Mouse (Mus musculus) hindbrain, embryonic 13.5 days (tissue): Measurements from ENCODE around the gene Fkbp11. TPM values are rescaled to one million over a fixed set of nuclear protein-coding genes. Genes with fewer than 3 reads are reported as not detected.
A peak's percentile ranks its signal among the peaks of the same experiment; 100 is the strongest.

Source experiments
- ATAC-seq: fragments of 200-750 bp; cut with Nextera tagmentation; 2 replicates; pipeline ENCODE4 v1.8.0; 2017; ENCODE audit warnings: moderate TSS enrichment; ENCODE audit not compliant: low FRiP score
- H3K27ac ChIP-seq: fragments of 300-500 bp; sonication (generic); 2 replicates; pipeline ENCODE4 v1.5.1; 2015; ENCODE audit warnings: inconsistent platforms, mild to moderate bottlenecking, moderate library complexity
- H3K27me3 ChIP-seq: fragments of 300-500 bp; sonication (generic); 2 replicates; pipeline ENCODE4 v1.6.1; 2015; ENCODE audit warnings: mild to moderate bottlenecking, inconsistent platforms
- H3K36me3 ChIP-seq: fragments of 300-500 bp; sonication (generic); 2 replicates; pipeline ENCODE4 v1.6.1; 2015; ENCODE audit warnings: mild to moderate bottlenecking, inconsistent platforms
- H3K4me1 ChIP-seq: fragments of 300-500 bp; sonication (generic); replicated peaks from 2 replicates; pipeline ENCODE4 v1.6.1; 2015; ENCODE audit warnings: inconsistent platforms
- H3K4me2 ChIP-seq: fragments of 300-500 bp; sonication (generic); 2 replicates; pipeline ENCODE4 v1.6.1; 2015; ENCODE audit warnings: inconsistent platforms, mild to moderate bottlenecking, moderate library complexity
- H3K4me3 ChIP-seq: fragments of 300-500 bp; sonication (generic); 2 replicates; pipeline ENCODE4 v1.5.1; 2015; ENCODE audit warnings: mild to moderate bottlenecking, inconsistent platforms
- H3K9ac ChIP-seq: fragments of 300-500 bp; sonication (generic); 2 replicates; pipeline ENCODE4 v1.6.1; 2015; ENCODE audit warnings: mild to moderate bottlenecking, inconsistent platforms
- H3K9me3 ChIP-seq: fragments of 300-500 bp; sonication (generic); 2 replicates; pipeline ENCODE4 v1.6.1; 2016; ENCODE audit warnings: inconsistent platforms
- WGBS: fragments of 180-500 bp; shearing (Covaris S2); methylation state at CpG from one replicate; pipeline ENCODE4 v1.1.7; 2015; 5-methylcytosine and 5-hydroxymethylcytosine counted together
- polyA plus RNA-seq: library from polyadenylated mRNA; unstranded; fragments of >200 nt; fragmentation: Nextera tagmentation; extraction: Ambion mirVana; gene quantifications from 2 replicates; pipeline ENCODE4 v1.2.1, GENCODE M21; 2015

Fkbp11 gene
- 5.1 and 6.6 TPM in 2 replicates for polyA plus RNA-seq

- H3K9me3 ChIP-seq, result no peaks in the 10 kb centered on the region
- H3K9ac ChIP-seq, result peak within 1 kb of the TSS; percentile 66
- no peaks in the 10 kb centered on the region for H3K36me3 ChIP-seq
- no peak within 1 kb of the TSS for H3K27ac ChIP-seq
- H3K4me3 ChIP-seq, result peak within 1 kb of the TSS; percentile 46
- peak; percentile 79 for ATAC-seq
- H3K27me3 ChIP-seq, result peaks cover 57% of the 10 kb centered on the region
- WGBS, result under 1% methylated on average over 39 of the region's 39 CpGs
- peak within 1 kb of the TSS; percentile 86 for H3K4me2 ChIP-seq
- peaks cover 25% of the 10 kb centered on the region for H3K4me1 ChIP-seq
These were observed at the start of gene Fkbp11 for GRCm38 (mm10) chr15:98727443-98728321. Gene Fkbp11, minus strand, starts transcription at chr15:98728198.

- peak within 1 kb of the TSS; percentile 35; the same call in 1 of the 2 replicates for H3K9ac ChIP-seq
- H3K36me3 ChIP-seq, result no peaks in the 10 kb centered on the region
- H3K27me3 ChIP-seq, result peaks cover 99% of the 10 kb centered on the region
- peak within 1 kb of the TSS; percentile 43 for H3K4me2 ChIP-seq
- peaks cover 34% of the 10 kb centered on the region for H3K4me1 ChIP-seq
- no peak within 1 kb of the TSS for H3K27ac ChIP-seq
- ATAC-seq, result no peak
- under 1% methylated on average over 19 of the region's 33 CpGs for WGBS
- no peaks in the 10 kb centered on the region for H3K9me3 ChIP-seq
- peak within 1 kb of the TSS; percentile 29 for H3K4me3 ChIP-seq
These were observed 49.8 kb upstream of the Fkbp11 start, which contains the start of gene Wnt10b for GRCm38 (mm10) chr15:98777762-98778161. Gene Wnt10b, minus strand, starts transcription at chr15:98778150.

- Histone ChIP-seq H3K36me3 (no peaks in the 10 kb centered on the region), H3K27me3 (peaks cover 100% of the 10 kb centered on the region), H3K9me3 (no peaks in the 10 kb centered on the region), H3K27ac (no peak overlapping the region), H3K9ac (peak overlapping the region; percentile 35; the same call in 1 of the 2 replicates), H3K4me1 (peaks cover 40% of the 10 kb centered on the region), H3K4me2 (peak overlapping the region; percentile 47; the same call in 1 of the 2 replicates), H3K4me3 (peak overlapping the region; percentile 28; the same call in 1 of the 2 replicates)
- no peak for ATAC-seq
- 2% methylated on average over 19 of the region's 19 CpGs for WGBS
These were observed 49.1 kb upstream of the Fkbp11 start for GRCm38 (mm10) chr15:98777005-98777616.

GRCm38 (mm10) chr15:98776280-98777004 is 48.4 kb upstream of the Fkbp11 start:
- Histone ChIP-seq H3K4me3 (peak overlapping the region; percentile 28), H3K27me3 (peaks cover 100% of the 10 kb centered on the region)

GRCm38 (mm10) chr15:98775533-98775932 is 47.5 kb upstream of the Fkbp11 start:
- Histone ChIP-seq H3K4me3 (no peak overlapping the region), H3K27ac (no peak overlapping the region), H3K9ac (no peak overlapping the region), H3K9me3 (no peaks in the 10 kb centered on the region), H3K4me1 (peaks cover 42% of the 10 kb centered on the region), H3K27me3 (peaks cover 100% of the 10 kb centered on the region), H3K36me3 (no peaks in the 10 kb centered on the region), H3K4me2 (no peak overlapping the region)
- 5% methylated on average over 5 of the region's 5 CpGs for WGBS
- no peak for ATAC-seq

More at GRCm38 (mm10) chr15:98776280-98777004, 48.4 kb upstream of the Fkbp11 start:
- Histone ChIP-seq H3K9me3 (no peaks in the 10 kb centered on the region), H3K4me1 (peaks cover 42% of the 10 kb centered on the region), H3K4me2 (peak overlapping the region; percentile 47), H3K9ac (peak overlapping the region; percentile 31; the same call in 1 of the 2 replicates), H3K36me3 (no peaks in the 10 kb centered on the region), H3K27ac (no peak overlapping the region)
- ATAC-seq, result peak; percentile 56
- WGBS, result under 1% methylated on average over 60 of the region's 62 CpGs

- H3K9me3 ChIP-seq, result no peaks in the 10 kb centered on the region
- no peak overlapping the region for H3K27ac ChIP-seq
- peaks cover 42% of the 10 kb centered on the region for H3K4me1 ChIP-seq
- H3K27me3 ChIP-seq, result peaks cover 100% of the 10 kb centered on the region
- H3K4me2 ChIP-seq, result no peak overlapping the region
- no peak overlapping the region for H3K9ac ChIP-seq
- H3K4me3 ChIP-seq, result no peak overlapping the region
- no peak for ATAC-seq
- WGBS, result 5% methylated on average over 15 of the region's 15 CpGs
- no peaks in the 10 kb centered on the region for H3K36me3 ChIP-seq
These were observed 46.1 kb upstream of the Fkbp11 start for GRCm38 (mm10) chr15:98774096-98774495.

- WGBS, result 2% methylated on average over 36 of the region's 36 CpGs
- no peaks in the 10 kb centered on the region for H3K36me3 ChIP-seq
- peak overlapping the region; percentile 44 for H3K4me2 ChIP-seq
- H3K4me1 ChIP-seq, result peaks cover 33% of the 10 kb centered on the region
- peaks cover 100% of the 10 kb centered on the region for H3K27me3 ChIP-seq
- peak overlapping the region; percentile 26 for H3K4me3 ChIP-seq
- ATAC-seq, result no peak
- peak overlapping the region; percentile 19; the same call in 1 of the 2 replicates for H3K9ac ChIP-seq
- H3K9me3 ChIP-seq, result no peaks in the 10 kb centered on the region
- no peak overlapping the region for H3K27ac ChIP-seq
These were observed 44.7 kb upstream of the Fkbp11 start for GRCm38 (mm10) chr15:98772511-98773211.

GRCm38 (mm10) chr15:98771813-98772425 is 43.9 kb upstream of the Fkbp11 start:
- no peak for ATAC-seq
- Histone ChIP-seq H3K9me3 (no peaks in the 10 kb centered on the region), H3K36me3 (no peaks in the 10 kb centered on the region), H3K4me1 (peaks cover 25% of the 10 kb centered on the region), H3K9ac (no peak overlapping the region), H3K27me3 (peaks cover 96% of the 10 kb centered on the region), H3K27ac (no peak overlapping the region), H3K4me3 (peak overlapping the region; percentile 26), H3K4me2 (peak overlapping the region; percentile 44; the same call in 1 of the 2 replicates)
- WGBS, result 6% methylated on average over 12 of the region's 12 CpGs

GRCm38 (mm10) chr15:98768259-98768658 is 40.3 kb upstream of the Fkbp11 start:
- Histone ChIP-seq H3K36me3 (no peaks in the 10 kb centered on the region), H3K9ac (no peak overlapping the region), H3K4me3 (no peak overlapping the region), H3K4me1 (peaks cover 20% of the 10 kb centered on the region), H3K9me3 (no peaks in the 10 kb centered on the region), H3K27ac (no peak overlapping the region), H3K27me3 (peaks cover 85% of the 10 kb centered on the region), H3K4me2 (no peak overlapping the region)
- ATAC-seq, result no peak
- WGBS, result 14% methylated on average over 5 of the region's 5 CpGs

GRCm38 (mm10) chr15:98765929-98766328 is 37.9 kb upstream of the Fkbp11 start:
- H3K9me3 ChIP-seq, result no peaks in the 10 kb centered on the region
- H3K4me2 ChIP-seq, result no peak overlapping the region
- H3K4me1 ChIP-seq, result peaks cover 21% of the 10 kb centered on the region
- WGBS, result 70% methylated on average over 4 of the region's 4 CpGs
- H3K27me3 ChIP-seq, result peaks cover 62% of the 10 kb centered on the region
- no peak overlapping the region for H3K9ac ChIP-seq
- H3K36me3 ChIP-seq, result peaks cover 3% of the 10 kb centered on the region; the same call in 1 of the 2 replicates
- ATAC-seq, result no peak
- H3K27ac ChIP-seq, result no peak overlapping the region
- H3K4me3 ChIP-seq, result no peak overlapping the region
